Mouse (Mus musculus): ENCODE measurements around the gene Tlcd2. TPM values are rescaled to one million over a fixed set of nuclear protein-coding genes. Genes with fewer than 3 reads are reported as not detected.

Tlcd2 gene
- polyA plus RNA-seq (2014; fragmentation: Nextera tagmentation; extraction: Ambion mirVana): 23.3 and 26.3 TPM in 2 replicates

DNA sequence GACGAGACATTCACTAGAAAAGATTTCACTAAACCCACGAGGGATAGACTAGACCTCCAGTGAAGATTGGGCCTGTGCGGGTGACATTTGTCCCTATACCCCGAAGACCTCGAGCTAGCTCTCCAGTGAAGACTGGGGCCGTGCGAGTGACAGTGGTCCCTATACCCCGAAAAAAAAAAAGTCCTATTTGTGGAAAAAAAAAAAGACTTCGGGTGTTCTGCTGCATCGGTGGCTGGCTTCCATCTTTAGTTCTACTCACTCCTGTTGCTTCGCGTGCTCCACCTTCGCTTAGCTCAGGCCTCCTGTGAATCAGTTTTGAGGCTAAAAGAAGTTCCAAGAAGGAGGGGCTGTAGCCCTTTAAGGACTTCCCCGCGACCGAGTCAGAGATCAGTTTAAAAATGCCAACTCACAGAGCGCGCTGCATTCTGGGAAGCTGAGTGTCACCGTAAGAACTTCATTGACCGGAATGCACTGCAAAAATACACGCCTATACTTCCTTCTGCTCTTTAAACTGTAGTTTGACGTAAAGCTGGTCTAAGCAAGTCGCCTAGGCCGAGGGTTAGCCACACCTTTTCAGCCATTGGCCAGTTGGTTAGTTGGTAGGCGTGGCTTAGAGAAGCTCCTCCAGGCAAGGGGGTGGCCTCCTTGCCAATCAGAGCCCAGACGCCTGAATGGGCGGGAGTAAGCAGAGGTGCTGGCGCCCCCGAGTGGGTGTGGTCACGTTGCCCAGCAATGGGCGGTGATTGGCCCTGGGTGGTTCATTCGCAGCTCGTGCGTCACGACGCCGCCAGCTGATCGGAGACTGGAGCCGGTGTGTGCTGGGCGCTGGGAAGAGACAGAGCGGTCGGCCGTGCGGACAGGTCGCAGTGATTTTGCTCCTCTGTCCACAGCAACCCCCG lies at the start of gene Tlcd2:
Gene Tlcd2, plus strand, starts transcription at position 872 of the 899 bp plus-strand sequence.
- peak; percentile 93 for ATAC-seq (ENCODE audit: insufficient number of reproducible peaks, insufficient read depth, low FRiP score, low read depth)
- whole genome bisulfite sequencing: under 1% methylated on average over 46 of the region's 46 CpGs
- Histone ChIP-seq H3K4me3 (ENCODE audit: low read depth, low read length) (peak within 1 kb of the TSS; percentile 79), H3K27me3 (ENCODE audit: control insufficient read depth, insufficient read depth, low read length) (no peaks in the 10 kb centered on the region), H3K9ac (replicated peaks; ENCODE audit: low read depth, low read length) (peak within 1 kb of the TSS; percentile 49), H3K4me1 (ENCODE audit: control insufficient read depth, insufficient read depth, low read length) (peaks cover 27% of the 10 kb centered on the region), H3K4me2 (replicated peaks; ENCODE audit: low read depth, low read length) (peak within 1 kb of the TSS; percentile 99), H3K9me3 (ENCODE audit: control insufficient read depth, low read depth, low read length) (no peaks in the 10 kb centered on the region), H3K27ac (ENCODE audit: low read length) (peak within 1 kb of the TSS; percentile 97), H3K36me3 (ENCODE audit: control insufficient read depth, insufficient read depth, low read length) (peaks cover 4% of the 10 kb centered on the region; the same call in 1 of the 2 replicates)

DNA sequence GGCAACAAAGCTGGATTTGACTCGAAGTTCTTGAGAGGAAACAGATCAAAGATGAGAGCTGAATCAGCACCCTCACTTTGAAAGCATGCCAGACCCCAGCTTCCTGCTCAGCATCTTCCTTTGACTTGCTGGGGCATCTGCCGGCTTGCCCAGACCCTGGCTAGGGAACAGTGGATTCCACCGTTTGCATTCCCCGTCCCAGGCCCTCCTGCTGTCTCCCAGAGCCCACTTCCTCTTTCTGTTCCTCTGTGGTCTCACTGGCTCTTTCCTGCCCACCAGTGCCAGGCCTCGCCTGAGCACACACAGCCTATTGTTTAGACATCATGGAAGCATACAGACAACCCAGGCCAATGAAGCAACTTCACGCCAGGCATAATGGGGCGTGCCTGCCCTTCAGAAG lies 46.4 kb upstream of the Tlcd2 start:
- Histone ChIP-seq H3K9me3 (ENCODE audit: control insufficient read depth, low read depth, low read length) (no peaks in the 10 kb centered on the region), H3K4me1 (ENCODE audit: control insufficient read depth, insufficient read depth, low read length) (no peaks in the 10 kb centered on the region), H3K27me3 (ENCODE audit: control insufficient read depth, insufficient read depth, low read length) (no peaks in the 10 kb centered on the region), H3K4me2 (replicated peaks; ENCODE audit: low read depth, low read length) (no peak overlapping the region), H3K9ac (replicated peaks; ENCODE audit: low read depth, low read length) (no peak overlapping the region), H3K36me3 (ENCODE audit: control insufficient read depth, insufficient read depth, low read length) (no peaks in the 10 kb centered on the region; the same call in 1 of the 2 replicates), H3K4me3 (ENCODE audit: low read depth, low read length) (no peak overlapping the region), H3K27ac (ENCODE audit: low read length) (no peak overlapping the region)
- WGBS: 59% methylated on average over 7 of the region's 7 CpGs
- ATAC-seq (ENCODE audit: insufficient number of reproducible peaks, insufficient read depth, low FRiP score, low read depth): no peak

DNA sequence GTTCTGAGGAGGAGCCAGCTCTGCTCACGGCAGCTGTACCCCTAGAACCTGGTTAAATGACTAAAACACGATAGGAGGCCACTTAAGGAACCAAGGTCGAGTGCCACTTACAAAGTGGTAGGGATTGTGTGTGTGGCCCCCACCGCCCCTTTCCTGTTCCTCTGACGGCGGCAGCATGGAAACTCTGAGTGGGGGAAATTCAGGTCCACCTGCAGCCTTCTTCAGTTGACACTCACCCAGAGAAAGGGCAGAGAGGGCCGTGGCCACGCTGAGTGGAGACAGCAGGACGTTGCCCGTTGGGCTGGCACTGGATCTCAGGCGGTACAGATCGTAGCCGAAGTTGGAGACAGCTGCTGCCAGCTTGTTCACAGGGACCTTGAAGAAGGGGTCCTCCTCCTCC lies 45.5 kb upstream of the Tlcd2 start:
- Histone ChIP-seq H3K4me3 (ENCODE audit: low read depth, low read length) (no peak overlapping the region), H3K9me3 (ENCODE audit: control insufficient read depth, low read depth, low read length) (no peaks in the 10 kb centered on the region), H3K27me3 (ENCODE audit: control insufficient read depth, insufficient read depth, low read length) (no peaks in the 10 kb centered on the region), H3K9ac (replicated peaks; ENCODE audit: low read depth, low read length) (no peak overlapping the region), H3K36me3 (ENCODE audit: control insufficient read depth, insufficient read depth, low read length) (no peaks in the 10 kb centered on the region), H3K27ac (ENCODE audit: low read length) (no peak overlapping the region), H3K4me1 (ENCODE audit: control insufficient read depth, insufficient read depth, low read length) (no peaks in the 10 kb centered on the region), H3K4me2 (replicated peaks; ENCODE audit: low read depth, low read length) (no peak overlapping the region)
- WGBS: 87% methylated on average over 13 of the region's 13 CpGs
- no peak for ATAC-seq (ENCODE audit: insufficient number of reproducible peaks, insufficient read depth, low FRiP score, low read depth)

DNA sequence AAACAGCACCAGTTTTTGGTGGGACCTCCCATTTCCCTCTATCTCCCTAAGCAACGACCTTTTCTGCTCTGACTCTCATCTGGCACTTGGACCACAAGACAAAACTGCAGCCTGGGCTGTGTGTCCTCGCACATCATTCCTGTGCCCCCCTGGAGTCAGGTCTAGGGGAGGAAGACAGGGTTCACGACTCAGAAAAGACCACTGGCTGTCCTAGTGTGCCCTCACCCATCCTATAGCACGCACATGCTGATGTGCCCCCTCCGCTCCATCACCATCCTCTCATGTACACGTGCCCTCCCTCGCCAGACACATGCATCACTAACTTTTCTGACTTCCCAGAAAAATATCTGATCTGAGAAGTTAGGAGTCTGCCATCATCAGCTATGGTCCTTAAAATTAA lies 41.5 kb upstream of the Tlcd2 start:
- ATAC-seq (ENCODE audit: insufficient number of reproducible peaks, insufficient read depth, low FRiP score, low read depth): no peak
- Histone ChIP-seq H3K4me3 (ENCODE audit: low read depth, low read length) (no peak overlapping the region), H3K27ac (ENCODE audit: low read length) (no peak overlapping the region), H3K27me3 (ENCODE audit: control insufficient read depth, insufficient read depth, low read length) (no peaks in the 10 kb centered on the region), H3K4me1 (ENCODE audit: control insufficient read depth, insufficient read depth, low read length) (peaks cover 10% of the 10 kb centered on the region), H3K9ac (replicated peaks; ENCODE audit: low read depth, low read length) (no peak overlapping the region), H3K4me2 (replicated peaks; ENCODE audit: low read depth, low read length) (no peak overlapping the region), H3K9me3 (ENCODE audit: control insufficient read depth, low read depth, low read length) (no peaks in the 10 kb centered on the region), H3K36me3 (ENCODE audit: control insufficient read depth, insufficient read depth, low read length) (no peaks in the 10 kb centered on the region)
- 79% methylated on average over 7 of the region's 7 CpGs for WGBS

DNA sequence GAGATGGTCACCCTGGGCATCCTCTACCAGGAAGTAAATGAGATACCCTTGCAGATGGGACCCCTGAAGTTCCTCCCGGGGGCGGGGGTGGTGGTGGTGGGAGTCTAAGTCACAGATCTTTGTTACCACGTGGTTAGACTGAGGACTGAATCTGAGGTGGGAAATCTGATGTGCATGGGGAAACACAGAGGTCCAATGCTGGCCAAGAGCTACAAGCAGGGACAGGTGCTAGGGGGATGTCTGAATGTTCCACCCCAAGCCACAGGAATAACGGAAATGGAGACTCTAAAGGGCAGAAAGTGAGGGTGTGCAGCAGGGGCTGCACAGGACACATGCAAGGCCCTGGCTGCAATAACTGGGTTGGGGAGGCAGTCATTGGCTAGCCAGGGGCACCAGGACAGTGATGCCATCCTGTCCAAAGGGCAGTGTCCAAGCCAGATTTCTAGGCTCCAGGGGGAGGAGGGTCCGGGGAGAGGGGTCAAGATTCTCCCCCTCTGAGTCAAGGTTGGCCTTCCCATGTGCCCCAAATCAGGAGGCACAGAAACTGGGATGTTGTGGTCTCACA lies 40.6 kb upstream of the Tlcd2 start:
- Histone ChIP-seq H3K27me3 (ENCODE audit: control insufficient read depth, insufficient read depth, low read length) (no peaks in the 10 kb centered on the region), H3K9ac (replicated peaks; ENCODE audit: low read depth, low read length) (no peak overlapping the region), H3K4me2 (replicated peaks; ENCODE audit: low read depth, low read length) (no peak overlapping the region), H3K4me1 (ENCODE audit: control insufficient read depth, insufficient read depth, low read length) (peaks cover 10% of the 10 kb centered on the region), H3K27ac (ENCODE audit: low read length) (no peak overlapping the region), H3K36me3 (ENCODE audit: control insufficient read depth, insufficient read depth, low read length) (no peaks in the 10 kb centered on the region), H3K9me3 (ENCODE audit: control insufficient read depth, low read depth, low read length) (no peaks in the 10 kb centered on the region), H3K4me3 (ENCODE audit: low read depth, low read length) (no peak overlapping the region)
- WGBS: 65% methylated on average over 5 of the region's 5 CpGs
- no peak for ATAC-seq (ENCODE audit: insufficient number of reproducible peaks, insufficient read depth, low FRiP score, low read depth)

DNA sequence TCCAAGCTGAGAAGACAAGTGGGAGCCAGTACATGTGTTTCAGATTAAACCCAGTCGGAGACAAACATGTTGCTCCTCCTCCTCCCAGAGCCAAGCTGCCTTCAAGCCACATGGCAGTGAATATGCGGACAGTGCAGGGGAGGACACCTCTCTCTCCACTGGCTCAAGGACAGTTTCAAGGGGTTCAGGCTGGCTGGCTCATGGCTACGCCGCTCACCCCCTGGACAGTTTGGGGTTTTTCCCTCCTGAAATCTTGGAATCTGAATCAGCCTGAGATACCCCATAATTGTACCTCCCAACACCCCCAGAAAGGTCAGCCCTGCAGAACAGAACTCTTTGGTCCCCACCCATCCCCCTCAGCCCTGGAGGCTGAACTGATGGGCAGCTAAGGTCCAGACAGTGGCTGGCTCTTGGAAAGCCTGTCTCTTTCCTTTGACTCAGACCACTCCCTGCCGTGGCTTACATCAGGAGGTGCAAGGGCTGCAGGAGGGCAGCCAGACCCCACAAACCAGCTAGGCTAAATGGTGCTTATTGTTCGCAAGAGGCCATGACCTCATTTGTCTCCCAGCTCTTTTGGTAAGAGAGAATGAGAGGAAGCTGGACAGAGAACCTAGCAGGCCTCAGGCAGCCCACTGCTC lies 40.0 kb upstream of the Tlcd2 start:
- peak overlapping the region; percentile 34 for H3K4me3 ChIP-seq (ENCODE audit: low read depth, low read length)
- no peaks in the 10 kb centered on the region for H3K36me3 ChIP-seq (ENCODE audit: control insufficient read depth, insufficient read depth, low read length)
- peak overlapping the region; percentile 15; the same call in 1 of the 2 replicates for H3K9ac ChIP-seq (replicated peaks; ENCODE audit: low read depth, low read length)
- peak overlapping the region; percentile 44 for H3K4me2 ChIP-seq (replicated peaks; ENCODE audit: low read depth, low read length)
- H3K27me3 ChIP-seq (ENCODE audit: control insufficient read depth, insufficient read depth, low read length): no peaks in the 10 kb centered on the region
- 37% methylated on average over 6 of the region's 6 CpGs for WGBS
- H3K27ac ChIP-seq (ENCODE audit: low read length): no peak overlapping the region
- H3K9me3 ChIP-seq (ENCODE audit: control insufficient read depth, low read depth, low read length): no peaks in the 10 kb centered on the region
- H3K4me1 ChIP-seq (ENCODE audit: control insufficient read depth, insufficient read depth, low read length): peaks cover 10% of the 10 kb centered on the region
- 0 out of 2 replicates have a peak, but pooled peaks have one; percentile 8 for ATAC-seq (ENCODE audit: insufficient number of reproducible peaks, insufficient read depth, low FRiP score, low read depth)

DNA sequence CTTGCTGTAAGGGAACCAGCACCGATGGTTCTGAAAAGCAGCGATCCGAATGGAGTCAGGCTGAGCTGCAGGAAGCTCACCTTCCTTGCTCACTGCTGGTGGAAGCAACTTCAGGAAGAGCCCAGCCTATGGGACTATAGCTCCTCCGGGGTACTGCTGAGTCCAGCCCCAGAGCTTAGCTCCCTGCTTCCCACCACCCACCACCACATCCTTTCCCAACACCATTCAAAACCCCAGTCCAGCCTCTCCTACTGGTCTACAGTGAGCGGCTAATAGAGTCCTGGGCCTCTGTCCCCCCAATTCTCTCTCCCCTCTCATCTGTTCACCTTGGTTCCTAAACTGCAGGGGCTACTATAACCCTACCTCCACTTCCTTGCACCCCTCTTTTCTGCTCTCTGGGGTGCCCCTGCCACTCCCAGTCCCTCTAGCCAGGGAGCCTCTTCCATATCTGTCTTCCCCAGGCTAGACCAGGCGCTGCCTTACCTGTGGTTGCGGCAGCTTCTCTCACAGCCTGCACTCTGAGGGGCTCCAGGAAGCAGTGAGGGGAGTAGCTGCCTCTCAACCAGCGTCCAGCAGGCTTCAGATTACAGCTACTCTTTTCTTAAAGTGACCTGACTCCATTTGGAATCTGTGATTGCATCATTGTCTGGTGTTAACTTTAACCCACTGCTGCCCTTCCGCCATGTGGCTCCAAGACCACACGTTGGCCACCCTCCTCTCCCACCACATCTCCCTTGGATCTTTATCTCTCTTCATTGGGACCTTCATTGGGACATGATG lies 39.3 kb upstream of the Tlcd2 start, which contains the start of gene Serpinf1:
Gene Serpinf1, minus strand, starts transcription at position 689 of the 780 bp plus-strand sequence.
- Histone ChIP-seq H3K36me3 (ENCODE audit: control insufficient read depth, insufficient read depth, low read length) (no peaks in the 10 kb centered on the region), H3K27me3 (ENCODE audit: control insufficient read depth, insufficient read depth, low read length) (no peaks in the 10 kb centered on the region), H3K4me1 (ENCODE audit: control insufficient read depth, insufficient read depth, low read length) (peaks cover 10% of the 10 kb centered on the region), H3K4me2 (replicated peaks; ENCODE audit: low read depth, low read length) (peak within 1 kb of the TSS; percentile 44), H3K4me3 (ENCODE audit: low read depth, low read length) (peak within 1 kb of the TSS; percentile 34), H3K27ac (ENCODE audit: low read length) (no peak within 1 kb of the TSS), H3K9me3 (ENCODE audit: control insufficient read depth, low read depth, low read length) (no peaks in the 10 kb centered on the region), H3K9ac (replicated peaks; ENCODE audit: low read depth, low read length) (peak within 1 kb of the TSS; percentile 15; the same call in 1 of the 2 replicates)
- 38% methylated on average over 10 of the region's 10 CpGs for WGBS
- ATAC-seq (ENCODE audit: insufficient number of reproducible peaks, insufficient read depth, low FRiP score, low read depth): peak; percentile 28; the same call in 1 of the 2 replicates

DNA sequence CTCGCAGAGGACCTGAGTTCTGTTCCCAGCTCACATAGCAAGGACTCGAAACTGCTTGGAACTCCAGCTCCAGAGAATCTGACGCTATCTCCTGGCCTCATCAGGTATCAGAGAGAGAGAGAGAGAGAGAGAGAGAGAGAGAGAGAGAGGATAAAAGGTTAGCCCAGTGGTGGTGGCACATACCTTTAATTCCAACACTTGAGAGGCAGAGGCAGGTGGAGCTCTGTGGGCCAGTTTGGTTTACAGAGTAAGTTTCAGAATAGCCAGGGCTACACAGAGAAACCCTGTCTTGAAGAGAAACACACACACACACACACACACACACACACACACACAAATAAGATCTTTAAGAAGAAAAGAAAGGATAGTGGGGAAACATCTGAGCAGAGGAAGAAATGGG lies 38.4 kb upstream of the Tlcd2 start:
- 92% methylated on average over 3 of the region's 3 CpGs for WGBS
- peaks cover 10% of the 10 kb centered on the region for H3K4me1 ChIP-seq (ENCODE audit: control insufficient read depth, insufficient read depth, low read length)
- H3K27ac ChIP-seq (ENCODE audit: low read length): no peak overlapping the region

More for the DNA sequence above, 38.4 kb upstream of the Tlcd2 start:
- no peaks in the 10 kb centered on the region for H3K9me3 ChIP-seq (ENCODE audit: control insufficient read depth, low read depth, low read length)
- H3K27me3 ChIP-seq (ENCODE audit: control insufficient read depth, insufficient read depth, low read length): no peaks in the 10 kb centered on the region
- ATAC-seq (ENCODE audit: insufficient number of reproducible peaks, insufficient read depth, low FRiP score, low read depth): no peak
- H3K36me3 ChIP-seq (ENCODE audit: control insufficient read depth, insufficient read depth, low read length): no peaks in the 10 kb centered on the region
- H3K4me2 ChIP-seq (replicated peaks; ENCODE audit: low read depth, low read length): no peak overlapping the region
- no peak overlapping the region for H3K9ac ChIP-seq (replicated peaks; ENCODE audit: low read depth, low read length)
- H3K4me3 ChIP-seq (ENCODE audit: low read depth, low read length): no peak overlapping the region
